17 mouse cellular contexts compared by ENCODE assay signal in genomic region chr19:47459214-47459613, GRCm38 (mm10). TPM values are rescaled to one million over a fixed set of nuclear protein-coding genes. Genes with fewer than 3 reads are reported as not detected.
DNase-seq lines count a peak whose midpoint lies in the region; ATAC-seq and TF ChIP-seq lines count a peak whose summit lies in the region.
"Had no signal": no experiment of that assay in that cellular context is flagged by ENCODE, and none has a peak within 500 bp of the region (broad histone marks: within the 10 kb centered on the region; RNA-seq: fewer than 3 reads in every experiment).

No protein-coding gene starts in this region.

- peaks cover 8% of the 10 kb centered on the region; the same call in 1 of the 2 replicates for H3K36me3 ChIP-seq in heart, embryonic 12.5 days
- H3K36me3 ChIP-seq in intestine, embryonic 15.5 days = no peaks in the 10 kb centered on the region
- no peaks in the 10 kb centered on the region for H3K36me3 ChIP-seq in intestine, postnatal 0 days (ENCODE audit: control insufficient read depth, insufficient read depth)
- H3K36me3 ChIP-seq in macrophage (ENCODE audit: inconsistent target) = no peaks in the 10 kb centered on the region
- H3K36me3 ChIP-seq: stomach, embryonic 15.5 days had no signal

- WGBS in heart, embryonic 12.5 days = 85% methylated on average over 4 of the region's 5 CpGs
- 83% methylated on average over 5 of the region's 5 CpGs for WGBS in intestine, embryonic 15.5 days
- WGBS in intestine, postnatal 0 days = 89% methylated on average over 5 of the region's 5 CpGs
- 84% methylated on average over 5 of the region's 5 CpGs for WGBS in macrophage (ENCODE audit: missing documents)

- H3K79me2 ChIP-seq in macrophage (ENCODE audit: inconsistent target) = peaks cover 86% of the 10 kb centered on the region

- H3K4me1 ChIP-seq in heart, embryonic 12.5 days (replicated peaks) = peaks cover 89% of the 10 kb centered on the region
- peaks cover 67% of the 10 kb centered on the region for H3K4me1 ChIP-seq in intestine, embryonic 15.5 days (replicated peaks)
- peaks cover 11% of the 10 kb centered on the region for H3K4me1 ChIP-seq in intestine, postnatal 0 days (replicated peaks; ENCODE audit: control insufficient read depth, insufficient read depth, low read length)
- H3K4me1 ChIP-seq in brown adipose tissue, adult 24 weeks (ENCODE audit: control insufficient read depth, insufficient read depth, insufficient read length, low read length) = peaks cover 57% of the 10 kb centered on the region

- DNase-seq in heart, adult 9 months (ENCODE audit: low spot score in 2 of 2) = no peak
- DNase-seq: cerebellum, adult 8-10 months; lung, postnatal 36 days; right cerebral cortex, postnatal 25 days; thymus, adult 18-20 months had no signal

- peak overlapping the region; percentile 28; the same call in 1 of the 2 replicates for H3K9ac ChIP-seq in heart, embryonic 12.5 days
- H3K9ac ChIP-seq in intestine, embryonic 15.5 days = no peak overlapping the region
- no peak overlapping the region for H3K9ac ChIP-seq in intestine, postnatal 0 days (ENCODE audit: low read depth, low read length)
- H3K9ac ChIP-seq: forebrain, embryonic 13.5 days; limb, embryonic 13.5 days; stomach, embryonic 15.5 days had no signal

- 0 out of 2 replicates have a peak overlapping the region, but pooled peaks have one; percentile 8 for H3K4me2 ChIP-seq in heart, embryonic 12.5 days
- no peak overlapping the region for H3K4me2 ChIP-seq in intestine, embryonic 15.5 days (replicated peaks)
- H3K4me2 ChIP-seq in intestine, postnatal 0 days (replicated peaks; ENCODE audit: low read depth) = no peak overlapping the region
- H3K4me2 ChIP-seq: forebrain, embryonic 13.5 days; stomach, embryonic 15.5 days had no signal

- no peaks in the 10 kb centered on the region for H3K27me3 ChIP-seq in heart, embryonic 12.5 days (replicated peaks)
- no peaks in the 10 kb centered on the region for H3K27me3 ChIP-seq in intestine, embryonic 15.5 days (replicated peaks)
- H3K27me3 ChIP-seq in intestine, postnatal 0 days (replicated peaks; ENCODE audit: control insufficient read depth, insufficient read depth, low read length) = no peaks in the 10 kb centered on the region
- H3K27me3 ChIP-seq: forebrain, embryonic 13.5 days; limb, embryonic 13.5 days; stomach, embryonic 15.5 days had no signal

- H3K27ac ChIP-seq in heart, embryonic 12.5 days (ENCODE audit: poor library complexity, severe bottlenecking) = no peak overlapping the region
- 0 out of 2 replicates have a peak overlapping the region, but pooled peaks have one; percentile 5 for H3K27ac ChIP-seq in intestine, embryonic 15.5 days
- no peak overlapping the region for H3K27ac ChIP-seq in intestine, postnatal 0 days (ENCODE audit: low read depth, low read length)
- H3K27ac ChIP-seq in brown adipose tissue, adult 24 weeks (replicated peaks; ENCODE audit: low read depth, low read length) = peak overlapping the region; percentile 96
- H3K27ac ChIP-seq in macrophage = peak overlapping the region; percentile 57
- H3K27ac ChIP-seq: forebrain, embryonic 13.5 days; limb, embryonic 13.5 days; stomach, embryonic 15.5 days had no signal

- no peak for TF ChIP-seq CTCF in intestine, postnatal 0 days (IDR thresholded peaks at IDR 0.05; ENCODE audit: low read depth)

- no peak overlapping the region for H3K4me3 ChIP-seq in heart, embryonic 12.5 days
- H3K4me3 ChIP-seq in intestine, embryonic 15.5 days (replicated peaks) = no peak overlapping the region
- no peak overlapping the region for H3K4me3 ChIP-seq in intestine, postnatal 0 days (ENCODE audit: low read depth, low read length)
- H3K4me3 ChIP-seq in brown adipose tissue, adult 24 weeks (ENCODE audit: insufficient read depth, low read depth, low read length) = no peak overlapping the region
- no peak overlapping the region for H3K4me3 ChIP-seq in macrophage (ENCODE audit: inconsistent target)
- H3K4me3 ChIP-seq: erythroblast, embryonic 14.5 days; forebrain, embryonic 13.5 days; limb, embryonic 13.5 days; stomach, embryonic 15.5 days had no signal

- ATAC-seq in heart, embryonic 12.5 days (ENCODE audit: insufficient number of reproducible peaks, low FRiP score) = no peak
- ATAC-seq in intestine, embryonic 15.5 days = no peak
- no peak for ATAC-seq in intestine, postnatal 0 days
- ATAC-seq in granulocyte monocyte progenitor cell, adult 5-6 weeks (replicated peaks; ENCODE audit: poor library complexity, severe bottlenecking) = no peak
- ATAC-seq: forebrain, embryonic 13.5 days; inflammation-experienced regulatory T-cells, adult 6 months; midbrain, embryonic 16.5 days had no signal

- peaks cover 3% of the 10 kb centered on the region; the same call in 1 of the 2 replicates for H3K9me3 ChIP-seq in heart, embryonic 12.5 days (replicated peaks)
- no peaks in the 10 kb centered on the region for H3K9me3 ChIP-seq in intestine, embryonic 15.5 days
- H3K9me3 ChIP-seq in intestine, postnatal 0 days (ENCODE audit: control insufficient read depth) = no peaks in the 10 kb centered on the region
- H3K9me3 ChIP-seq: forebrain, embryonic 13.5 days; stomach, embryonic 15.5 days had no signal

RNA-seq across cellular contexts. Expression of gene Sh3pxd2a, which starts 5.0 kb away (rescaled TPM):
- polyA plus RNA-seq in heart, embryonic 12.5 days (2016; fragmentation: Nextera tagmentation; extraction: Ambion mirVana) = 6.2 TPM in 2 replicates
- 4.8 and 5.0 TPM in 2 replicates for polyA plus RNA-seq in intestine, embryonic 15.5 days (2015; fragmentation: Nextera tagmentation; extraction: Ambion mirVana)
- 2.2 and 2.4 TPM in 2 replicates for polyA plus RNA-seq in intestine, postnatal 0 days (2015; fragmentation: Nextera tagmentation; extraction: Ambion mirVana)
- 86.1 and 119 TPM in 2 replicates for polyA plus RNA-seq in brown adipose tissue, adult 24 weeks (2012; ENCODE audit: insufficient read depth, insufficient read length, missing spikeins)
- 10 to 100 TPM; 10.9 to 28.2 (median 21.6) TPM for total RNA-seq in macrophage (2018; cell fraction: chromatin; rRNA removed)
- 10 to 100 TPM in 14 of 26 experiments, 1 to 10 TPM in 12; 6.1 to 17.3 (median 11.1) TPM for total RNA-seq in macrophage (2018; cell fraction: cytosol; rRNA removed)
- total RNA-seq in macrophage (2018; cell fraction: nucleus; rRNA removed) = 10 to 100 TPM in 25 of 26 experiments, 1 to 10 TPM in 1; 9.3 to 36.6 (median 16.3) TPM
- 7.9 to 13.4 TPM (median 8.0 TPM) in 3 replicates for polyA plus RNA-seq in macrophage (2018)
- total RNA-seq in granulocyte monocyte progenitor cell, adult 5-6 weeks (2014; fragmentation: Nextera tagmentation) = 1.9 and 3.1 TPM in 2 replicates
- total RNA-seq in granulocyte monocyte progenitor cell, adult 5-6 weeks (2017) = 1.1 and 1.2 TPM in 2 replicates

Comparison
In these comparisons a context has a peak if more than half of its experiments do, and no peak if none do; other contexts are left out.
1. H3K27ac ChIP-seq: peak in intestine, embryonic 15.5 days (single experiment), brown adipose tissue, adult 24 weeks (single experiment) and macrophage (single experiment); none in heart, embryonic 12.5 days (single experiment) and intestine, postnatal 0 days (single experiment).